Mouse (Mus musculus): Measurements from ENCODE around the gene Scn1b.

Gene Scn1b

GRCm38 (mm10) chr7:31082831-31083588, 43.8 kb downstream of the Scn1b start:
- DNase-seq, result no peak

GRCm38 (mm10) chr7:31082106-31082505, 44.7 kb downstream of the Scn1b start:
- no peak for DNase-seq

GRCm38 (mm10) chr7:31081106-31081505, 45.7 kb downstream of the Scn1b start:
- no peak for DNase-seq

GRCm38 (mm10) chr7:31080611-31081010, 46.2 kb downstream of the Scn1b start:
- DNase-seq, result no peak

- DNase-seq, result no peak
These were observed 47.1 kb downstream of the Scn1b start for GRCm38 (mm10) chr7:31079670-31080069.

GRCm38 (mm10) chr7:31077885-31078445, 48.8 kb downstream of the Scn1b start:
- DNase-seq, result peak; percentile 31

- DNase-seq, result no peak
These were observed 49.3 kb downstream of the Scn1b start for GRCm38 (mm10) chr7:31077470-31077869.

- no peak for DNase-seq
These were observed 50.3 kb downstream of the Scn1b start, which contains the start of gene Fxyd3 for GRCm38 (mm10) chr7:31076492-31076891. Gene Fxyd3 (minus strand): TSS chr7:31076704.

- no peak for DNase-seq
These were observed 52.1 kb downstream of the Scn1b start for GRCm38 (mm10) chr7:31074713-31075069.

- no peak for DNase-seq
These were observed 52.6 kb downstream of the Scn1b start for GRCm38 (mm10) chr7:31074061-31074712.

GRCm38 (mm10) chr7:31073546-31073945, 53.3 kb downstream of the Scn1b start:
- DNase-seq, result no peak

GRCm38 (mm10) chr7:31072326-31072725, 54.5 kb downstream of the Scn1b start:
- DNase-seq, result no peak

GRCm38 (mm10) chr7:31070324-31070723, 56.5 kb downstream of the Scn1b start:
- no peak for DNase-seq

GRCm38 (mm10) chr7:31069491-31069890, 57.3 kb downstream of the Scn1b start:
- no peak for DNase-seq

GRCm38 (mm10) chr7:31067836-31068235, 59.0 kb downstream of the Scn1b start:
- no peak for DNase-seq

Measured in thymus, postnatal 25 days (tissue).